Mouse (Mus musculus): Measurements from ENCODE around the gene Hspa14.

The Hspa14 gene

GRCm38 (mm10) chr2:3512552-3513454, at the start of gene Hspa14, which contains the start of the genes Gm45902 and Cdnf:
Gene Hspa14 (minus strand): TSS chr2:3512814.
Gene Gm45902 (minus strand): TSS chr2:3512790.
Gene Cdnf (plus strand): TSS chr2:3513030.
- peak; percentile 98 for DNase-seq (ENCODE audit: low spot score)

- peak; percentile 62 for DNase-seq (ENCODE audit: low spot score)
Observed at GRCm38 (mm10) chr2:3546588-3546987, 34.0 kb upstream of the Hspa14 start.

DNA sequence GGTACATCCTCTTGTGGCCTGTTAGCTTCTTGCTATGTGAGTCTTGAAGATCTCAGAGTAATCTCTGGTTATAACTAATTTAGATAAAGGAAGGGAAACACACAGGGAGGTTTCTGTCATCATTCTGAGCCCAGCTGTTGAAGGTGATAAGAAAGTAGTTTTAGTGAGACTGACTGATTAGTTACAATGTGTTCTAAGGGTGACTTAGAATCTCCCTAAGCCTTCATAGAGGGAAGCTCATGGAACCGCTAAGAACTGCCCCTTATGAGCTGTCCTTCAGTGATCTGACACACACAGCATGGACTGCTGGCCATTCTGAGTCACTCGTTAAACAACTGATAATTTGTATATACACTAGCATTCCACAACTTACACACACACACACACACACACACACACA, 33.4 kb upstream of the Hspa14 start:
- no peak for DNase-seq (ENCODE audit: low spot score)

GRCm38 (mm10) chr2:3541307-3542079, 28.9 kb upstream of the Hspa14 start:
- DNase-seq (ENCODE audit: low spot score): no peak

- no peak for DNase-seq (ENCODE audit: low spot score)
Observed at GRCm38 (mm10) chr2:3526288-3526687, 13.7 kb upstream of the Hspa14 start.

DNA sequence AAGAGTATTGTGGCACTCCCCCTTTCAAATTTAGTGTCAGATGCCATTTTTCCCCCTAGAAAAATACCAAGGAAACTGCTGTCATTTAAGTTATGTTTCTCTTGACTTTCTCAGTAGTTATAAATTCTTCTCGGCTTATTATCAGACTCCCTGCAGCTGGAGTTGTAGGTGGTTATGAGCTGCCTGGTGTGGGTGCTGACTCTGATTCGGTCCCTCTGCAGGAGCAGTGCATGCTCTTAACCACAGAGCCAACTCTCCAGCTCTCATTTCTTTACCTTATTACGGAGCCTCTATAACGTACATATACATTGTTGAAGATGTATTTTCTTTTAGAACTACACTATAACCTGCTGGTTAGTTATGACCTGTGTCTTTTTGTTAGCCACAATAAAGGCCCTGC, 9.9 kb upstream of the Hspa14 start:
- DNase-seq (ENCODE audit: low spot score): no peak

- DNase-seq (ENCODE audit: low spot score): peak; percentile 38
Observed at GRCm38 (mm10) chr2:3512076-3512475, 538 bp downstream of the Hspa14 start.

GRCm38 (mm10) chr2:3500886-3501285, 11.7 kb downstream of the Hspa14 start:
- no peak for DNase-seq (ENCODE audit: low spot score)

DNA sequence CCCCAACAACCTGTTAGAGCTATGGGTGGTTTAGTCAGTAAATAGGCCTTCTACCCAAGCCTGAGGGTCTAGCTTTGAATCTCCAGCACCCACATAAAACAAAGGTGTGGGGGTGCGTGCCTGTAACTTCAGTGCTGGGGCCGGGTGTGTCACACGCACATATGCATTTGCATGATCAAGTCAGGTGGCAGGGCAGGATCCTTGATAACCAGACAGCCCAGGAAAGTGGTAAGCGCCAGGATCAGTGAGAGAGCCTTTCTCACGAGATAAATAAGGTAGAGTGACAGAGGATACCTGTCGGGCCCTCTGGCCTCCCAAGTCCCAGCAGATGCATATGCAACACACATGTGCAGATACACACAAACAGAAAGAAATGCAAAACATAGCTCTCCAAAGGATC, 13.1 kb downstream of the Hspa14 start:
- no peak for DNase-seq (ENCODE audit: low spot score)

- DNase-seq (ENCODE audit: low spot score): no peak
Observed at GRCm38 (mm10) chr2:3493833-3494409, 18.7 kb downstream of the Hspa14 start.

GRCm38 (mm10) chr2:3489816-3490215, 22.8 kb downstream of the Hspa14 start:
- DNase-seq (ENCODE audit: low spot score): no peak

- no peak for DNase-seq (ENCODE audit: low spot score)
Observed at GRCm38 (mm10) chr2:3480239-3480638, 32.4 kb downstream of the Hspa14 start.

GRCm38 (mm10) chr2:3475746-3476251, 36.8 kb downstream of the Hspa14 start:
- peak; percentile 7 for DNase-seq (ENCODE audit: low spot score)

DNA sequence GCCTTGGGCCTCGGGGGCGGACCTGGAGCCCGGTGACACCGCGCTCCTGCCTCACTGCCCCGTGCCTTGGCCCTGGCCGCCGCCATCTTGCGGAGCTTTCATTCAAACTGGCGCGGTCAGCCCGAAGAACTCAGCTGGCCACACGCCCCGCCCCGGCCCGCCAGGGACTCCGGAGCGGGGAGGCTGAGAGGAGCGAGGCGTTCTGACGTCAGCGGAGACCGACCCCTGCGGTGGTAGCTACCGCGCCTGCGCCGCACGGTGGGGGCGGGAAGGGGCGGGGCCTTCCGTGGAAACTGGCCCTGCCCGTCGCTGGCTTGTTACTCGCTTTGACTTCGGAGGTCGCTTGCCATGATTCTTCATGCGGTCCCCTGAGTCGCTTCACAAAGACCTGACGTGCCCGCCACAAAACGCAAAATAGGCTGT, 37.7 kb downstream of the Hspa14 start, which contains the start of gene Suv39h2:
Gene Suv39h2, minus strand, starts transcription at position 171 of the 423 bp plus-strand sequence.
- peak; percentile 94 for DNase-seq (ENCODE audit: low spot score)

DNA sequence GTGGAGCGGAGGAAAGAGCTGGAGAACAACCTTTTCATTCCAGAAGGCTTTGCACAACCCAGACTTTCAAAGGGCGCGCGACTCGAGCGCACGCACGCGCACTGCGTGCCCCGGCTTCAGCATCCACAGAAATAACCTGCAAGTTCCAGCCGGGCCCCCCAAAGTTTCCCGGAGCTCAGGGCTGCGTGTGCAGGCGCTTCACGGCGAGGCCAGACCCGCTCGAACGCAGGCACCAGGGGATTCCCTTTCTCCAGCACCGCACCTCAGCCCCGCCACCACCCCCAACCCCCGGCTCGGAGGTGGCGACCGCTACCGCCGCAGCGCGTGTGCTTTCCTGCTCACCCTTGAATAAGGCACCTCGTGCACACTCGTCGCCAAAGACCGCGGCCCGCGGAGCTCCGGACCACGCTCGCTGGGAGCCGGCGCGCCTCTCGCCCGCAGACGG, 38.2 kb downstream of the Hspa14 start:
- DNase-seq (ENCODE audit: low spot score): peak; percentile 45

- DNase-seq (ENCODE audit: low spot score): no peak
Observed at GRCm38 (mm10) chr2:3473891-3474290, 38.7 kb downstream of the Hspa14 start.

- no peak for DNase-seq (ENCODE audit: low spot score)
Observed at GRCm38 (mm10) chr2:3456590-3456989, 56.0 kb downstream of the Hspa14 start.

GRCm38 (mm10) chr2:3453096-3453495, 59.5 kb downstream of the Hspa14 start:
- no peak for DNase-seq (ENCODE audit: low spot score)

GRCm38 (mm10) chr2:3449431-3449830, 63.2 kb downstream of the Hspa14 start:
- no peak for DNase-seq (ENCODE audit: low spot score)

GRCm38 (mm10) chr2:3445984-3446383, 66.6 kb downstream of the Hspa14 start:
- DNase-seq (ENCODE audit: low spot score): no peak

- DNase-seq (ENCODE audit: low spot score): no peak
Observed at GRCm38 (mm10) chr2:3444206-3444605, 68.4 kb downstream of the Hspa14 start.

Measured in adipocyte (in vitro differentiated cells).